Comparison of ENCODE assay signal across 7 mouse cellular contexts in the genomic region with DNA sequence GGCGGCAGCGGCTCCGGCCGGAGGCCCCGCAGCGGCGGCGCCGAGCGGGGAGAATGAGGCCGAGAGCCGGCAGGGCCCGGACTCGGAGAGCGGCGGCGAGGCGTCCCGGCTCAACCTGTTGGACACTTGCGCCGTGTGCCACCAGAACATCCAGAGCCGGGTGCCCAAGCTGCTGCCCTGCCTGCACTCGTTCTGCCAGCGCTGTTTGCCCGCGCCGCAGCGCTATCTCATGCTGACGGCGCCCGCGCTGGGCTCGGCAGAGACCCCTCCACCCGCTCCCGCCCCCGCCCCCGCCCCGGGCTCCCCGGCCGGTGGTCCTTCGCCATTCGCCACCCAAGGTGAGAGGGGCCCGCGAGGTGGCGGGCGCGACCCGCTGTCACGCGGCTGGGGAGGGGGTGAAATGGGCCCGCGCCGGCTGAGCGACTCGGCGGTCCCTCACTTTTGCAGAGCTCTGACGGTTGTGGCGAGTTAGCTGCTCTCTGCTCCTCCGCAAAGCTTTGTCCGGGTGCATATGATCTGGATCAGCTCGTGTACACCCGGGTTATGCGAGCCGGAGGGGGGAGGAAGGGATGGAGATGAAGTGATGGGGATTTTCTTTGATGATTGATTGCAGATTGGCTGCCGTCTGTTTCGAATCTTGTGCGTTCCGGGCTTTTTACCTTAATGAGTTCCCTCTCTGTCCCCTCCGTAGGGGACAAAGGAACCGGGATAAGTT. TPM values are rescaled to one million over a fixed set of nuclear protein-coding genes. Genes with fewer than 3 reads are reported as not detected.
A peak's percentile ranks its signal among the peaks of the same experiment; 100 is the strongest.
DNase-seq lines count a peak whose midpoint lies in the region; ATAC-seq lines count a peak whose summit lies in the region.

No protein-coding gene starts in this region.

- H3K4me1 ChIP-seq in midbrain, embryonic 10.5 days = peaks cover 6% of the 10 kb centered on the region

- H3K36me3 ChIP-seq in midbrain, embryonic 10.5 days = peaks cover 41% of the 10 kb centered on the region

- H3K9me3 ChIP-seq in midbrain, embryonic 10.5 days (replicated peaks) = peaks cover 44% of the 10 kb centered on the region

- WGBS in midbrain, embryonic 10.5 days = under 1% methylated on average over 70 of the region's 70 CpGs

- intact Hi-C loops in left cerebral cortex, postnatal 4 days (cut with DNase I) = loop anchor here (5.0 kb wide), 1 partner anchor 284 kb away; no protein-coding TSS in a partner anchor

- DNase-seq in R1 (ENCODE audit: low read depth, low spot score) = peak; percentile 81
- DNase-seq in gastrocnemius, adult 8-10 months (ENCODE audit: low spot score in 2 of 2) = peak; percentile 10 to 30
- peak; percentile 81 for DNase-seq in induced T-regulatory cell, adult 2 months (ENCODE audit: low read depth)
- DNase-seq in left cerebral cortex, postnatal 4 days = peak; percentile 64
- DNase-seq in midbrain, embryonic 10.5 days (ENCODE audit: low spot score) = peak; percentile 81
- peak; percentile 49 for DNase-seq in right cerebral cortex, postnatal 4 days

- peak overlapping the region; percentile 99 for H3K27ac ChIP-seq in midbrain, embryonic 10.5 days (replicated peaks)

- no peaks in the 10 kb centered on the region for H3K27me3 ChIP-seq in midbrain, embryonic 10.5 days (ENCODE audit: low read depth, poor library complexity, severe bottlenecking)

- peak overlapping the region; percentile 95 for H3K4me3 ChIP-seq in midbrain, embryonic 10.5 days

- peak; percentile 20; the same call in 1 of the 2 replicates for ATAC-seq in common myeloid progenitor, adult 5-6 weeks (replicated peaks; ENCODE audit: low read depth, poor library complexity, severe bottlenecking)

RNA-seq across cellular contexts. Expression of gene Trim24, which starts 0.7 kb away (rescaled TPM):
- 23.7 and 29.2 TPM in 2 replicates for total RNA-seq in common myeloid progenitor, adult 5-6 weeks (2017)
- total RNA-seq in gastrocnemius, adult 8-10 months (2022) = 10 to 100 TPM; 41.0 to 47.8 (median 44.8) TPM
- total RNA-seq in left cerebral cortex, postnatal 4 days (2021) = 10 to 100 TPM; 68.8 to 73.6 TPM
- polyA plus RNA-seq in midbrain, embryonic 10.5 days (2016; fragmentation: Nextera tagmentation; extraction: Ambion mirVana) = 21.5 and 25.2 TPM in 2 replicates

Comparison
In these comparisons a context has a peak if more than half of its experiments do, and no peak if none do; other contexts are left out.
1. Peak in every context shown above with its lines: DNase-seq, ATAC-seq, H3K4me3 ChIP-seq and H3K27ac ChIP-seq.
2. DNase-seq: peak in every context shown above with its lines; median percentile 81 in R1; 81 in induced T-regulatory cell, adult 2 months; 81 in midbrain, embryonic 10.5 days; 64 in left cerebral cortex, postnatal 4 days; 49 in right cerebral cortex, postnatal 4 days; 20 in gastrocnemius, adult 8-10 months.